Mouse (Mus musculus) thymus, postnatal 25 days (tissue): ENCODE results near the gene Sugt1.

Source experiments
- DNase-seq: peaks from one replicate; pipeline ENCODE4 v3.0.0; 2022

The Sugt1 gene

GRCm38 (mm10) chr14:79680652-79681051, 93.2 kb downstream of the Sugt1 start:
- DNase-seq, result no peak
